Mouse (Mus musculus) frontal cortex, adult (tissue): ENCODE results near the gene Zfp985.
"Not testable (repeated sequence)": the region's sequence is repeated elsewhere in the genome, so short reads cannot be mapped to it uniquely, and the experiment has no call there.

Source experiments
- ATAC-seq: cut with Nextera tagmentation; 2 replicates; pipeline ENCODE4 v1.9.2; 2017; ENCODE audit warnings: mild to moderate bottlenecking, moderate library complexity, mixed read lengths; ENCODE audit not compliant: low TSS enrichment

Zfp985 gene

DNA sequence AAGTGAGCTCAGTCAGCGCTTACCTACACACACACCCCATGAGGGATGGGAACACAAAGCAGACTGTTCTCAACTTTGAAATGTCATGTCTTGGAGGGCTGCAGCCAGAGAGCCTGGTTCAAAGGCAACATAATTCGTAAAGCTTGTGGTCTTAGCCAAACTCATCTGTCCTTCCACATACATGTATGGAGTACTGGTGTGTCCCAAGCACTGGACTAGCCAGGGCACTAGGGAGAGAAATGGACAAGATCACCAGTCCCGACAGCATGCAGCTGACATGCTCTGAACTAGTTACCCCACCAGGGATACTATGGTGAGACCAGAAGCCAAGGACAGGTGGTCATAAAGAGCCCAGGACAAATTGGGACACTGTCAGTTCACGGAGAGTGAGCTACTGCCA lies 50.7 kb downstream of the Zfp985 start:
- ATAC-seq = no peak

DNA sequence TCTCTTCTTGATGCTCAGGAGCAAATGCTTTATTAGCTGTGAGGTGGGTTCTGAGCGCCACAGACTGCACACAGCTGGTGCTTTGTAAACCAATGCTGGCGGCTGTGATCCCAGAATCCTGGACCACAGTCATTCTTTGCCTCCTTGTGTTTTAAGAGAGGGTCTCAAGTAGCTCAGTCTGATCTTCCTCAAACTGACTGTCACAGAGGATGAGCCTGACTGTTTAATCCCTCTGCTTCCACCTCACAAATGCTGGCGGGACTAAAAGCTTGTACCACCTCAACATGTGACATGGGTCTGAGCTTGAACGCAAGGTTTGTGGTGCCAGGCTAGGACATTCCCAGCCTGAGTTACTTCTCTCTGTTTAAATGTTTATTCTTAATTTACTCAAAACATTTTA lies 52.4 kb downstream of the Zfp985 start:
- no peak for ATAC-seq

DNA sequence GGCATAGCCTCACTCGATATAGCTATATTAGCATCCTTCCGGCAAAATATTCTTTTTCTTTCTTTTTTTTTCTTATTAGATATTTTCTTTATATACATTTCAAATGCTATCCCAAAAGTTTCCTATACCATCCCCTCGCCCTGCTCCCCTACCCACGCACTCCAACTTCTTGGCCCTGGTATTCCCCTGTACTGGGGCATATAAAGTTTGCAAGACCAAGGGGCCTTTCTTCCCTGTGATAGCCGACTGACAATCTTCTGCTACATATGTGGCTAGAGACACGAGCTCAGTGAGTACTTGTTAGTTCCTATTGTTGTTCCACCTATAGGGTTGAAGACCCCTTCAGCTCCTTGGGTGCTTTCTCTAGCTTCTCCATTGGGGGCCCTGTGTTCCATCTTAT lies 53.4 kb downstream of the Zfp985 start:
- not testable (repeated sequence) for ATAC-seq

DNA sequence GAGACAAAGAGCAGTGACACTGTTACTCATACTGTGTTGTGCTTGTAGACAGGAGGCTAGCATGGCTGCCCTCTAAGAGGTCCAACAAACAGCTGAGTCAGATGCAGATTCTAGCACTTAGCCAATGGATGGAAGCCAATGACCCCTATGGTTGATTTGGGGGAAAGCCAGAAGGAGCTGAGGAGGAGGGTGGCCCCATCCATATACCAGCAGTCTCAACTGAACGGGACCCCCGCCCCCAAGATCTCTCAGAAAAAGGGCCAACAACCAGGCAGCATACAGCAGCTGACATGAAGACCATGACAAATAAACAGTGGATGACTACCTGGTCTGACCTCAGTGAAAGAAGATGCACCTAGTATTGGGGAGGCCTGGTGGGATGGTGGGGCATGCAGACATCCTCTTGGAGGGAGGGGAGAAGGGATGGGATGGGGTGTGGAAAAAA lies 80.8 kb downstream of the Zfp985 start:
- ATAC-seq = not testable (repeated sequence)
